ENCODE assay signal across 11 mouse cellular contexts in the genomic region with DNA sequence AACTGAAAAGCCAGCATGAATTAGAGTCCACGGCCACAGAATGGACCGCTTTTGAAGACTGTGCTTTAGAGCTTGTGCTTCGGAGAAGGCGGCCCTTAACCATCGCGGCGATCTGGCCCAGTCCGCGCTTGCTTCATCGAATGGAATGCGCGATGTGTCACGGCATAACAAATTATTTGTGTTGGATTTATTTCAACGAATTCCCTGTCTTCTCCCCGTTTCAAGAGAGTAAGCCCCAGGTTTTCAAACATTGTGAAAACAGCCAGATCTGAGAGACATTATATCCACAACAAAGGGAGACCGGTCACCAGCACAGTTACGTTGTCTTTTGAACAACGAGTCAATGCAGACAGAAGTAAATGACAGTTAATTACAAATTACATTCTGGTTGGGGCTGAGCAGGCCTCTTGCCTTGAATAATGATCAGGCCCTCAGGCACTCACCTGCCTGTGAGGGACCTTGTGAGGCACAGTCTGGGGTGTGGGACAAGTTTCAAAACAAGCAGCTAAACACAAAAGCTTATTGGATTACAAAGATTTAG.
A peak's percentile ranks its signal among the peaks of the same experiment; 100 is the strongest.
DNase-seq lines count a peak whose midpoint lies in the region; ATAC-seq and TF ChIP-seq lines count a peak whose summit lies in the region.
"Had no signal": no experiment of that assay in that cellular context is flagged by ENCODE, and none has a peak within 500 bp of the region (broad histone marks: within the 10 kb centered on the region; RNA-seq: fewer than 3 reads in every experiment).

No protein-coding gene starts in this region.

- no peak overlapping the region; the same call in 1 of the 2 replicates for H3K27ac ChIP-seq in kidney, adult 2 months (ENCODE audit: insufficient read depth, low read depth, low read length)
- no peak overlapping the region for H3K27ac ChIP-seq in kidney, embryonic 15.5 days
- no peak overlapping the region for H3K27ac ChIP-seq in forebrain, embryonic 16.5 days (ENCODE audit: low read length)
- H3K27ac ChIP-seq in midbrain, embryonic 16.5 days (ENCODE audit: low read length), result peak overlapping the region; percentile 11; the same call in 1 of the 2 replicates
- H3K27ac ChIP-seq: intestine, embryonic 15.5 days; liver, embryonic 13.5 days had no signal

- peaks cover 3% of the 10 kb centered on the region; the same call in 1 of the 2 replicates for H3K4me1 ChIP-seq in kidney, adult 2 months (ENCODE audit: control insufficient read depth, insufficient read depth, low read length)
- H3K4me1 ChIP-seq in kidney, embryonic 15.5 days, result 0 out of 2 replicates have a peak, but pooled peaks cover 2% of the 10 kb centered on the region
- H3K4me1 ChIP-seq in forebrain, embryonic 16.5 days (replicated peaks; ENCODE audit: control insufficient read depth, insufficient read depth, low read length), result peaks cover 7% of the 10 kb centered on the region
- peaks cover 8% of the 10 kb centered on the region; the same call in 1 of the 2 replicates for H3K4me1 ChIP-seq in midbrain, embryonic 16.5 days (ENCODE audit: control insufficient read depth, insufficient read depth, low read length)
- H3K4me1 ChIP-seq: intestine, embryonic 15.5 days; liver, embryonic 13.5 days had no signal

- peak; percentile 80 for DNase-seq in kidney, adult 2 months
- DNase-seq in kidney, postnatal 4 days, result peak; percentile 41 to 54
- DNase-seq in frontal cortex, adult 2 months (ENCODE audit: extremely low spot score in 1 of 2, low spot score in 1 of 2), result no peak
- DNase-seq in T-cell, adult 2 months (ENCODE audit: low spot score), result no peak
- no peak for DNase-seq in cerebellum, adult 9-10 months
- DNase-seq: cerebellum, adult 18-20 months; liver, embryonic 13.5 days had no signal

- 37% methylated on average over 18 of the region's 18 CpGs for WGBS in kidney, adult 2 months
- 60% methylated on average over 18 of the region's 18 CpGs for WGBS in kidney, embryonic 15.5 days
- 6% methylated on average over 18 of the region's 18 CpGs for WGBS in forebrain, embryonic 16.5 days
- WGBS in midbrain, embryonic 16.5 days, result 15% methylated on average over 18 of the region's 18 CpGs

- no peak overlapping the region; the same call in 1 of the 2 replicates for H3K4me2 ChIP-seq in kidney, embryonic 15.5 days
- peak overlapping the region; percentile 28 for H3K4me2 ChIP-seq in forebrain, embryonic 16.5 days (ENCODE audit: low read length)
- peak overlapping the region; percentile 34 for H3K4me2 ChIP-seq in midbrain, embryonic 16.5 days (ENCODE audit: low read length)
- H3K4me2 ChIP-seq: intestine, embryonic 15.5 days; liver, embryonic 13.5 days had no signal

- H3K9ac ChIP-seq in kidney, embryonic 15.5 days, result no peak overlapping the region
- H3K9ac ChIP-seq in forebrain, embryonic 16.5 days (replicated peaks; ENCODE audit: low read depth, low read length), result no peak overlapping the region
- no peak overlapping the region for H3K9ac ChIP-seq in midbrain, embryonic 16.5 days (ENCODE audit: low read depth, low read length)
- H3K9ac ChIP-seq: intestine, embryonic 15.5 days; liver, embryonic 13.5 days had no signal

- no peak for TF ChIP-seq POLR2A in kidney, adult 2 months (IDR thresholded peaks at IDR 0.05; ENCODE audit: low read depth, low read length)

- H3K4me3 ChIP-seq in kidney, adult 2 months (ENCODE audit: insufficient read depth, low read depth, low read length), result no peak overlapping the region
- H3K4me3 ChIP-seq in kidney, embryonic 15.5 days (replicated peaks), result no peak overlapping the region
- no peak overlapping the region for H3K4me3 ChIP-seq in forebrain, embryonic 16.5 days (replicated peaks; ENCODE audit: low read length)
- H3K4me3 ChIP-seq in midbrain, embryonic 16.5 days (ENCODE audit: low read depth, low read length), result no peak overlapping the region
- H3K4me3 ChIP-seq: intestine, embryonic 15.5 days; liver, embryonic 13.5 days had no signal

- no peaks in the 10 kb centered on the region for H3K27me3 ChIP-seq in kidney, adult 2 months (replicated peaks; ENCODE audit: control insufficient read depth, insufficient read depth, low read length)
- H3K27me3 ChIP-seq in kidney, embryonic 15.5 days, result peaks cover 5% of the 10 kb centered on the region
- H3K27me3 ChIP-seq in forebrain, embryonic 16.5 days (replicated peaks; ENCODE audit: control insufficient read depth, insufficient read depth, low read length), result peaks cover 86% of the 10 kb centered on the region
- H3K27me3 ChIP-seq in midbrain, embryonic 16.5 days (ENCODE audit: control insufficient read depth, insufficient read depth, low read depth, low read length), result peaks cover 6% of the 10 kb centered on the region; the same call in 1 of the 2 replicates
- H3K27me3 ChIP-seq: liver, embryonic 13.5 days had no signal

- no peak for TF ChIP-seq CTCF in kidney, adult 2 months (conservative IDR thresholded peaks at IDR 0.05; ENCODE audit: insufficient read depth, insufficient read length, low read depth, low read length)

- ATAC-seq in kidney, embryonic 15.5 days (replicated peaks; ENCODE audit: low FRiP score), result no peak
- peak; percentile 64 for ATAC-seq in forebrain, embryonic 16.5 days
- ATAC-seq in midbrain, embryonic 16.5 days, result peak; percentile 60
- ATAC-seq: intestine, embryonic 15.5 days had no signal

- H3K36me3 ChIP-seq in kidney, adult 2 months (ENCODE audit: control insufficient read depth, insufficient read depth, low read length), result no peaks in the 10 kb centered on the region
- no peaks in the 10 kb centered on the region for H3K36me3 ChIP-seq in kidney, embryonic 15.5 days
- no peaks in the 10 kb centered on the region for H3K36me3 ChIP-seq in forebrain, embryonic 16.5 days (ENCODE audit: control insufficient read depth, insufficient read depth)
- no peaks in the 10 kb centered on the region for H3K36me3 ChIP-seq in midbrain, embryonic 16.5 days (ENCODE audit: control insufficient read depth, insufficient read depth, low read length)
- H3K36me3 ChIP-seq: intestine, embryonic 15.5 days; liver, embryonic 13.5 days had no signal

- H3K9me3 ChIP-seq in kidney, embryonic 15.5 days (replicated peaks), result no peaks in the 10 kb centered on the region
- H3K9me3 ChIP-seq in forebrain, embryonic 16.5 days (ENCODE audit: control insufficient read depth, low read length), result no peaks in the 10 kb centered on the region
- no peaks in the 10 kb centered on the region for H3K9me3 ChIP-seq in midbrain, embryonic 16.5 days (replicated peaks; ENCODE audit: control insufficient read depth, low read length, poor library complexity, severe bottlenecking)
- H3K9me3 ChIP-seq: intestine, embryonic 15.5 days; liver, embryonic 13.5 days had no signal

Comparison
In these comparisons a context has a peak if more than half of its experiments do, and no peak if none do; other contexts are left out.
1. DNase-seq: peak in kidney, adult 2 months (single experiment) and kidney, postnatal 4 days (2 of 2); none in frontal cortex, adult 2 months (0 of 2), T-cell, adult 2 months (single experiment) and cerebellum, adult 9-10 months (single experiment).